Mouse (Mus musculus) left cerebral cortex, postnatal 14 days (tissue): Measurements from ENCODE around the gene Arl3. TPM values are rescaled to one million over a fixed set of nuclear protein-coding genes. Genes with fewer than 3 reads are reported as not detected.

Source experiments
- DNase-seq, 2 experiments: peaks; one replicate each; pipeline ENCODE4 v3.0.0; 2021 to 2022; ENCODE audit warnings: low spot score in 2 of 2, mixed read lengths in 1 of 2
- intact Hi-C: fragments of 180-260 bp; cut with DNase I; formaldehyde crosslinking; loops from one replicate; pipeline ENCODE4 v1.15.1; 2025
- total RNA-seq, 2 experiments: library from RNA; stranded (reverse); gene quantifications; 2 replicates each; pipeline ENCODE4 v1.2.3; 2021

Arl3 gene
- total RNA-seq, 2 experiments from 2014 or later: 103 to 116 TPM

DNA sequence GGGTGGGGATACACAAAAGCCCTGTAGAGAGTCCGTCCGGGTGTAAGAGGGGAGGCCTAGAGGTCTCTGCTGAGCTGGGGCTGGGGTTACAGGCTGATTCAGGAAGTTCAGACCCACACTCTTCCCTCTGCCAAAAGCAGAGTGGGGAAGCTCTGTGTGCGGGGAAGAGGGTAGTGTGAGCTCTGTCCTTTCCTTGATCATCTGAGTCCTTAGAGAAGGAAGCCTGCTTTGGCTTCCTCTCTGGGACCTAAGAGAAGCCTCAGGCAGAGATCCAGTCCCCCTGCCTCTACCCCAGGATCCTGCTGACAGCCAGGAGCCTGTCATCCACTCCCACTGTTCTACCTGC is 66.7 kb downstream of the Arl3 start:
- no peak for DNase-seq
- intact Hi-C loops: no loop called here

DNA sequence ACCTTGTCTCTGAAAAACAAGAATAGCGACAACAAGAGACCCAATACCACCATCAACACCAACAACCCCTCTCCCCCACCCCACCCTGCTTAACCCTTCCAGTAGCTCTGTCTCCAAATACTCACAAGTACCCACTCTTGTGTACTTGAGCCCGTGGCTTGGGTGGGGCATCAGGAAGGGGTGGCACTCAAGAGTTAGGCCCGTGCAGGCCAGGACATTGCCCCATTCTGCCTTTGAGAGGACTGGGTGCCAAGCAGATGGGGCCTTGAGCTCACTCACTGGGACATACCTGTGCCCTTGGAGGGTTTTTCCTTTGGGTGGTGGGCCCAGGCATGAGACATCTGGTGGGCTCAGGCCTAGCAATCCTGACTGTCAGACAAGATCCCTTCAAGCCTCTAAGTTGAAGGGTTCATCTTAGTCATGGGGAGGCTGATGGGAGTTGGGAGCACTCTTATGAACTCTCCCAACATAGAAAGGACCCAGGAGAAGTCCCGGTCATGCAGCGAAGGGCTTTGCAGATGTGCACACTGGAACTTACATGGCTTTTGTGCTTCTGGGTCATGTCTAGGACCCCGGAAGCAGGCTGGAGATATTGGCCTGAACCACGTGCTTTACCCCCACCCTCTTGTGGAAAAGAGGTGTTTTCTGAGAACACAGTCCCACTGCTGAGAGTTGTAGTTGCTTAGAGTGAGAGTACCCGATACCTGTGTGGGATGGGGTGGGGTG is 67.2 kb downstream of the Arl3 start:
- no peak for DNase-seq
- intact Hi-C loops: no loop called here

DNA sequence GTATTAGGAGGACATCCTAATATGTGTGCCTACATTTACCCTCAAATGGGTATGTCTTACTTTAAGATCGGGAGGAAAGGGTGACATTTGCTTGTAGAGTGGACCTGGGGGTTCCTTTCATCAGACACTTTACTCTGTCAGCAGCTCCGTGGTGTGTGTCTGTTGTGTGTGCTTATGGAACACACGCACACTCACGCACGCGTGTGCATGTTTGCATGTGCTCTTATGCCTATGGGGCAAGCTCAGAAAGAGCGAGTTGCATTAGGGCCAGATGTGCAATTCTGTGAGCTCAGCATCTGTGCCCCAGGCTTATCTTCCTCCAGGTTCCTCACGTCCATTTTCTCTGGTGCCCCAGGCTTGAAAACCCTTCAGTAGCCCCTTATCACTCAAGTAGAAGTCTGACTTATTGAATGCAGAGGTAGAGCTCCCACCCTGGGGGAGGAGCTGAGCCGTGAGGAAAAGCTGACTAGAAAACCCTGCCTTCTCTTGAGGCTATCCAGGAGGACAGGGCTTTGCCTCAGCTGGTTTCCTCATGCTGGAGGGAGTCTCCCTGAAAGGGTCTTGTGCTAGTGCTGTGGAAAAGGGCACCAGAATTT is 68.1 kb downstream of the Arl3 start:
- intact Hi-C loops: loop anchor here (5.0 kb wide), 1 partner anchor 108 kb away; the partner anchor contains the start of genes Actr1a and Sufu
- no peak for DNase-seq

DNA sequence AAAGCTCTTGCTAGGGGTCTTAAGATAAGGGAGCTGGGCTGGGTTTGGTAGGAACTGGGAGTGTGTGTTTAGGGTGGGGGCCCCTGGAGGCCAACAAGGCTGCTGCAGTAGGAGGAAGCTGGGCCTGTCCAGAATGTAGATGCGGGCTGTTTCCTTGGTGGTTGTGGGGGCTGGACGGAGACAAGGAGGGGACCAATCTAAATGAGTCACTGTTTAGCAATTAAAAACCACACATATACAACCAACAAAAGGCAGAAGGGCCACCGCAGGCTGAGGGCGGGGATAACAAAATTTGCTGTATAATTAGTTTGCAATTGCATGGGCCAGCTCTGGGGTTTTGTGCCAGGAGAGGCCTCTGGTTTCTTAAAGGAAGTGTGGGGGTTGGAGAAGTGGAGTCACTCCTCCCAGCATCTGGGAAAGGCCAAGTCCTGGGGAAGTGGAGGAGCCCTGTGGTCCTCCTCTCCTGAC is 68.9 kb downstream of the Arl3 start:
- no peak for DNase-seq
- intact Hi-C loops: loop anchor here (5.0 kb wide), 1 partner anchor 107 kb away; the partner anchor contains the start of genes Actr1a and Sufu

DNA sequence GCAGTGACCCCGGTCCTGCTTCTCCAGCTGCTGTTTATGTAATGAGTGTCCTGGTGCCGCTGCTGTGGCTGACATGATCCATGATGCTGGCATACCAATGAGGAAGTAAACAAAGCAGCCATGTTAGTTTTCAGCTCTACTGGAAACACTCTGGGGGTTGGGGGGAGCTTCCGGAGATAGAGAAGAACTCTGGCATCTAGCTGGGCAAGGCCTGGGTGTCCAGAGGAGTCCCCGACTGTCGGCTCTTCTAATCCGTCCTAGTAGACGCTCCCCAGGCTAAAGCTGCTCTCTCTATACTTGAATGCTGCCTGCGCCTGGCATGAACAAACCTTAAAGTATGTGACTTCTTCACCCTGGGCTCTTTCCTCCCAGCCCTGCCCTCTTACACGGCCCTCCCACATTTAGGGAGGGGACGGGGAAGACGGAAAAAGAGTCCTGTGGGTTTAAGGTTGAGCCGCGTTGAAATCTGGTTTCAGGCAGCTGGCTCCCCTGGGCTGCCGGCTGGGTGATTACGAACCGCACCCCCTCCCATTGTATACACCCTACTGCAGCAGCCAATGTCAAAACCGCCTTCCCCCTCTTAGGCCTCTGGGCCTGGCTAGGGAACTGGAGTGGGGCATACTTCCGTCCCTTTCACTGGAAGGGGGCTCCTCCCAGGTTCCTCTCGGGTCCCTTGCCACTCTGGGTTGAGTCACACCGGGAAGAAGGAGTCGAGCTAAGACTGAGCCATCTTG is 69.5 kb downstream of the Arl3 start:
- peak; percentile 43 to 58 for DNase-seq
- intact Hi-C loops: loop anchor here (2.0 to 5.0 kb wide), 3 partner anchors 21 to 106 kb away; partner anchors contain the start of genes Actr1a, Arl3, Sfxn2 and Sufu

DNA sequence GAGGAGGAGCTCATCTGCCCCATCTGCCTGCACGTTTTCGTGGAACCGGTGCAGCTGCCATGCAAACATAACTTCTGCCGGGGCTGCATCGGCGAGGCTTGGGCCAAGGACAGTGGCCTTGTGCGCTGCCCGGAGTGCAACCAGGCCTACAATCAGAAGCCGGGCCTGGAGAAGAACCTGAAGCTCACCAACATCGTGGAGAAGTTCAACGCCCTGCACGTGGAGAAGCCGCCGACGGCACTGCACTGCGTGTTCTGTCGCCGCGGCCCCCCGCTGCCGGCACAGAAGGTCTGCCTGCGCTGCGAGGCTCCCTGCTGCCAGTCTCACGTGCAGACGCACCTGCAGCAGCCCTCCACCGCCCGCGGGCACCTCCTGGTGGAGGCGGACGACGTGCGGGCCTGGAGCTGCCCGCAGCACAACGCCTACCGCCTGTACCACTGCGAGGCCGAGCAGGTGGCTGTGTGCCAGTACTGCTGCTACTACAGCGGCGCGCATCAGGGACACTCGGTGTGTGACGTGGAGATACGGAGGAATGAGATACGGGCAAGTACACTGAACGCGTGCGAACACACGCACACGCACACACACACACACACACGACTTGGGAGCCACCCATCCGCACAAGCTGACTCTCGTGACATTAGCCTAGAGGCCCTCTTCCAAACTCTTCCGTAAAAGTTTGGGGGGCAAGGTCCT is 70.4 kb downstream of the Arl3 start:
- intact Hi-C loops: loop anchor here (2.0 to 5.0 kb wide), 3 partner anchors 22 to 105 kb away; partner anchors contain the start of genes Actr1a, Arl3, Sfxn2 and Sufu
- DNase-seq: peak; percentile 80 to 93

DNA sequence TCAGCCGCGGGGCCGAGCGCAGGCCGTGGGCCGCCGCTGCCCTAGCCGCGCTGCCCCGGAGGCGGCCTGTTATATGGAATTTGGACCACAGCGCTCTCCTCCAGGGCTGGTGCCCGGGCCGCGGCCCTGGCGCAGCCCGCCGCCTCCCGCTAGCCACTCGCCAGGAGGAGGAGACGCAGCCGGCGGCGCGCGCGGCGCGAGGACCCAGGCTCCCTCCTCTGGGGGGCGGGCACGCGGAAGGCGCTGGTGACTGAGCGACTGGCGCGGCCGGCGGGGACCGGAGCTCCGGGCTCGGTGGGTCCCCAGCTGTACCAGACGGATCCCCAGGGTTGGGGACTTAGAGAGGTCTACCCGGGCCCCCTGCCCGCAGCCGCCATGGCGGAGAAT is 70.9 kb downstream of the Arl3 start:
- intact Hi-C loops: loop anchor here (2.0 to 5.0 kb wide), 3 partner anchors 23 to 105 kb away; partner anchors contain the start of genes Actr1a, Arl3, Sfxn2 and Sufu
- DNase-seq: peak; percentile 73 to 74

DNA sequence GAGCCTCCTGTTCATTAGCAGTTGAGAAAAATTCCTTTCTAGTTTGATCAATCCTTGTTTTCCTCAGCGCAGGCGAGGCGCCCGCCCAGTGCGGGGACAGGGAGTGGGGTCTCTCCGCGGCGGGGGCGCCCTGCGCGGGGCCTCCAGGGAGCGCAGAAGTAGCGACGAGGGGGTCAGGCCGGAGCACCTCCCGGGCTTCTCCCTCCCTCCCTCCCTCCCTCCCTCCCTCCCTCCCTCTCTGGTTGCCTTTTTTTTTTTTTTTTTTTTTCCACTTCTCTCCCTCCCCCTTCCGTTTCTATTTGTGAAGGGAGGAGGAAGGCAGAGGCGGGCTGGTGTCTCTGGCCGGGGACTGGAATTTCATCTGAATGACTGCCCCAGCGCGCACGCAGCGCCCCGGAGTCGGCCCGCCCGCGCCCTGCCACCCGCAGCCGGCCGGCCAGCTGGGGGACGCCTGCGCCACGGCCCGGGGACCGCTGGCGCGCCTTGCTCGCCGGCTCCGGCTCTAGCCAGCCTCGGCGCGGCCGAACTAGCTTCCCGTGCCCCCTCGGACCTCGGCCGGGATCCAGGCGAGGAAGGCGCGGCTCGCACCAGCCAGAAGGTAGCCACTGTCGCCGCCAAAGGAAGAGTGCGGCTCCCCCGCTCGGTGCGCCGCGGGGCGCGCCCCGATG is 71.5 kb downstream of the Arl3 start, which contains the start of gene Trim8:
Gene Trim8 (plus strand): TSS at position 302 of the 668 bp plus-strand sequence.
- peak; percentile 76 to 77 for DNase-seq
- intact Hi-C loops: loop anchor here (2.0 to 5.0 kb wide), 3 partner anchors 23 to 104 kb away; partner anchors contain the start of genes Actr1a, Arl3, Sfxn2 and Sufu

DNA sequence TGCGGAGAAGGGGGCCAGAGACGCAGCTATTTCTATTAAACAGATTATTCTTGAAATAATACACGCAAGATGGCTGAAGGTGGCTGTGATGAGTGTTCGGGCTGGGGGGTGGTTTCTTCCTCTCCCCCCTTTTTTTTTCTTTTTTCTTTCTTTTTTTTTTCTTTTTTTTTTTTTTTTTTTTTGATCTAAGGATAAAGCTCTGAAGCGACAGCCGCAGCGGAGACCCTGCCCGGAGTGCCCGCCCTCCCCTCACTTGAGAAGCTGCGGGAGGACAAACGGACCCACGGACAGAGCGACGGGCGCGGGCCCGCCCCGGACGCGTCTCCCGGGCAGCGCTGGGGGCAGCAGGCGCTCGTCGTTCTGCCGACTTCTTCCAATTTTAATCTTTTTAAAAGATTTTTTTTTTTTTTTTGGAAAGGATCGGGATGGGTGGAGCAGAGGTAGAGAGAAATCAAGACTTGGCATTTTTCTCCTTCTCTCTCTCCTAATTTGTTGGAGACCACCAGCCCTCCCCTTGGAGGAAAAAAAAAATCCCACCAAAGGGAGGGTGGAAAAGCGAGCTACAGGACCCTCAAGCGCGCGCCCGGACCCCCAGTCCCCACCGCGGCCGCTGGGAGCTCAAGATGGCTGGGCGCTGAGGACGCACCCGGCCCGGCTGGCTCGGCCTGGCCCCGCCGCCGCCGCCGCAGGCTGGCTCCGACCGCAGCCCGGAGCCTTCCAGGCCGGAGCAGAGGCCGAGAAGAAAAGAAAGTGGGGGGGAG is 72.2 kb downstream of the Arl3 start:
- intact Hi-C loops: loop anchor here (5.0 kb wide), 1 partner anchor 103 kb away; the partner anchor contains the start of genes Actr1a and Sufu
- DNase-seq: peak in 1 of 2 experiments; percentile 47

DNA sequence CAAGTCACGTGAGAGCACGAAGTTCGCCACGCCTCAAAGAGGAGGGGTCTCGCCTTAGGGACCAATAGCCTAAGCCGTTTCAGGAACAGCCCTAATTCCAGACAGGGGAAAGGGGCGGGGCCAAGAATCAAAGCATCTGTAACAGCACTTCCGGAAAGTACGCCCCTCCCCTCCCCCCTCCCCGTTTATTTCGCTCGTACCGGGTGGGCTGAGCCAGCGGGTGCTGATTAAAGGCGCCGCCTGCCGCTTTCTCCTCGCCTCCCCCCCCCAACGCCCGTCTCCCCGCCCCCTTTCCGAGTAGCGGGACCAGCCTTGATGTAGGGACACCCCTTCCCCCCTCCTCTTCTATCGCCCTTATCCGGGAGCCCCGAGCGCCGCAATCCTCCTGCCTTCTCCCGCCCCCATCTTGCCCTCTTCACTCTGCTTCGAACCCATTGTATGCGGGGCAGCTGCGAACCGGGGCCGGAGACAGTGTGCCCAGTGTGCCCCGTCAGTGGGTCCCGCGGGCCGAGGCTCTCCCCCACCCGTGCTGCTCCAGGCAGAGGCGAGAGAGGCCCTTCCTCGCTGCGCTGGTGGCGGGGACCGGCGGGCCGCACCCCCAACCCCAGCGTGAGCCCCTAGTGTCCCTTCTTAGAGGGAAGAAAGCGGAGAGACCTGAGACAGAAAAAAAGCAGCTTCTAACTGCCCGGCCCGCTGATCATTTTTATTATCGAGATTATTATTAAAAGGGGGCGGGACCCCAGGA is 73.0 kb downstream of the Arl3 start:
- intact Hi-C loops: loop anchor here (5.0 kb wide), 1 partner anchor 103 kb away; the partner anchor contains the start of genes Actr1a and Sufu
- peak; percentile 98 to 100 for DNase-seq

DNA sequence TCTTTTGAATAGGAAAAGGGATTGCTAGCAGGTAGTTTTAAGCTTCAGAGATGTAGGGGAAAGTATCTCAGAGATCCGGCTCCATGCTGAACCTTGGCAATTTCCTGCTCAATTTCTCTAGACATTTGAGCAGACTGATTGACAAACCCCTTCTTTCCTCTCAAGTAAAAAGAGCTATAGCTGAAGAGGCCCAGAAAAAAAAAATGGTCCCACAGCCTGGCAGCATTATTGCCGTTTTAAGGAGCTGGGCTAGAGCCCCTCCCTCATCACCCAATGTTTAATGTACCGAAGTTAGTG is 73.5 kb downstream of the Arl3 start:
- DNase-seq: no peak
- intact Hi-C loops: no loop called here

DNA sequence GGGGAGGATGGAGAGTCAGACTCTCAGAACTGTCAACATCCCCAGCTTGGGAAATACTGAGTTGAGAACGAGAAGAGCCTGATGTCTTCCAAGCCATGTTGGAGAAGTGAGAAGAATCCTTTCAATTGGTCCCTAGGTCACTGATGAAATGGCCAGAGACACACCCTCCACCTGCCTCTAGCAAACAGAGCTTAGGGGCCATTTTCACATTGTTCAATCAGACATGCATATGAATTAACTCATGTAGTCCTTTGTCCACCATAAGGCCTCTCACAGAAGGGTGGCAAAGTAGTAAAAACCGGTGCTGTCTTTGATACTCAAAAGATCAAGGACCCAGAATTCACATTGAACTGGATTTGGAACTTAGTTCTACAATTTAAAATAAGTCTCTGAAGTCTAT is 75.8 kb downstream of the Arl3 start:
- intact Hi-C loops: no loop called here
- DNase-seq: no peak

DNA sequence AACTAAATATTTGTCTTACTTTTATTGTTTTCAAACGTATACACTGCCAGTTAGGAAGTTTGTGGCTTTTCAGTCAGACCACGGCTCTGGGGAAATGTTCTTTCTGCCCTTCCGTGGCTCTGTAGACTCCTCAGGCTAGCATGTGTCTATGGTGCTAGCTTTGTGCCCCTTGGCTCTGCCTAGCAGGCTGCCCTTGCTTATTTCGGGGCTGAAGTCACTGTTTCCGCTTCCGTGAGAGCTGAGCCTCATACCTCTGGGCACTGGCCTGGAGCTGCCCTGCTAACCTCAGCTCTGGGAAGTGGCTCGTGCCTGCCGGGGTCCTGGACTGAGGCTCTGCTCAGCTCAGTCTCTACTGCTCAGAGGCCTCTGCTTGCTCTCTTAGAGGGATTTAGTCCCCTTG is 77.9 kb downstream of the Arl3 start:
- DNase-seq: no peak
- intact Hi-C loops: no loop called here

DNA sequence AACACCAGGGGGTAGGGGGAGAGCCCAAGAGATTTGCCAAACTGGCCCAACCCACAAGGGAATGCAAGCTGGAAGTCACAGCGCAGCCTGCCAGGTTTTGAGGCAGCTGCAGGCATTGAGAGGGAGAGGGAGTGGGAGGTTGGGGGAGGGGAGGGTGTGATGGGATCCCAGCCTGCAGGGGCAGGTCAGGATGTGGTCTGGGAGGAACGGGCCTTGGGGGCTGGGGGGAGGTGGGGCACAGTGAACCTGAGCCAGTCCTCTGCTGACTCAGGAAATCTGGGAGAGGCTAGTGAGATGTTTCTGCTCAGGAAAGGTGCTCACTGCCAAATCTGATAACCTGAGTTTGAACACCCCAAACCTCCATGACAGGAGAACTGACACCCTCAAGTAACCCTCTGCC is 82.4 kb downstream of the Arl3 start:
- DNase-seq: peak in 1 of 2 experiments; percentile 52
- intact Hi-C loops: no loop called here

DNA sequence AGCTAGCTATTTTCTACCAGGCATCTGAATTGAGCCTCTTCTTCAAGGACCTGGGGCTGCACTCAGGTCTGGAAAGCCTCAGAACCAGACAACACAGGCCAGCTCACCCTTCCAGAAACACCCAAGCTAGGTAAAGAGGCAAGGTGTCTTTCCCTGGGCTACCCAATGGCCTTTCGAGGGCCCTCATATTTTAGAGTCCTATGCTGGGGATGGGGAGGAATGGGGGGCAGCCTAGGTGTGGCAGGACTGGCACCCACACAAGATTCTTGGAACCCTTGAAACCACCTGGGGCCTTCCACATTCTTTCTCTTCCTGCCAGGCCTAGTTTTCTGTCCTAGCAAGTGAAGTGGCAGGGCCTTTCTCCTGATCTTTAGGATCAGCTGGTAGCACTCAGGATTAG is 83.5 kb downstream of the Arl3 start:
- DNase-seq: no peak
- intact Hi-C loops: no loop called here

DNA sequence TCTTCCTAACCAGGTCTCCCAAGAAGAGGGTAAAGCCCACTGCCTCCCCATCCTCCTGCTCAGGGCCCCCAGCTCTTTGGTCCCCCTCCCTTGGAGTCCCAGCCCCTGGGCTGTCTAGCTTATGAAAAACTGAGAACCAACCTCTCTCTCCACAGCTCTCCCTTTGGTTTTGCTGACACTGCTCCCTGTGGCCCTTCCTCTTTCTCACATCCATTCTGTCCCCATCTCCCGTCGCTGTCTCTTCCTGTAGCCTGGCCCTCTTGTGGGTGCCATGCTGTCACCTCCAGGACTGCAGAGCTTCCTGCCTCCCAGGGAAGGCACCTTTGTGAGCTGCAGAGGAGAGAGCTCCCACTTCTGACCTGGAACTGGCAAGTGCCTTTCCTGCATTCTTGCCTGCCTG is 86.3 kb downstream of the Arl3 start:
- DNase-seq: no peak
- intact Hi-C loops: no loop called here

DNA sequence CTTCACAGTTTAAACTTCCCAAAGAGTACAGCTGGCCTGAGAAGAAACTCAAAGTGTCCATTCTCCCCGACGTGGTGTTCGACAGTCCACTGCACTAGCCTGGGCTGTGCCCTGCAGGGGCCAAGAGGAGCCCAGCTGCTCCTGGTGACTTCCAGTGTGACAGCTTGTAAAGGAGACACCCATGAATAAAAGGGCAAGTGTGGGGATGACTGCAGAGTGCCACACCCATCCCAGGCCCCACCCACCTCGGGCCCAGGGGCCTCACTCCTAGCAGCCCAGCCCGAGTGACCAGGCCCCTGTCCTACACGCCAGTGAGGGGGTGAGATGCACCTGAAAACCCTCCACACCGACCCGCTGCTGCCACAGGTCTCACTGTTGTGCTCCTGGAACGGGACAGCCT is 87.2 kb downstream of the Arl3 start:
- intact Hi-C loops: no loop called here
- DNase-seq: no peak
